Mouse (Mus musculus): ENCODE measurements at regions not wholly inside any gene's neighbourhood (a gene's known extent, or its start where the extent isn't known, plus 50 kb on each side); places are given as distances from the start of the nearest gene placed in this dataset.

- Histone ChIP-seq H3K27ac (ENCODE audit: insufficient read depth, low read length) (no peak overlapping the region), H3K4me3 (ENCODE audit: insufficient read depth, low read length) (no peak overlapping the region), H3K4me1 (ENCODE audit: control insufficient read depth, insufficient read depth, low read length) (no peaks in the 10 kb centered on the region; the same call in 1 of the 2 replicates)
- no peak for TF ChIP-seq POLR2A (IDR thresholded peaks at IDR 0.05; ENCODE audit: extremely low read depth, insufficient read depth, low read length)
- no peak for TF ChIP-seq CTCF (IDR thresholded peaks at IDR 0.05; ENCODE audit: extremely low read depth, insufficient read depth, low read length)
Measured at GRCm38 (mm10) chr5:64682326-64682845, 120.8 kb upstream of the Klf3 start.

GRCm38 (mm10) chr5:64683419-64683818 lies 119.8 kb upstream of the Klf3 start:
- Histone ChIP-seq H3K27ac (ENCODE audit: insufficient read depth, low read length) (no peak overlapping the region), H3K4me1 (ENCODE audit: control insufficient read depth, insufficient read depth, low read length) (no peaks in the 10 kb centered on the region; the same call in 1 of the 2 replicates), H3K4me3 (ENCODE audit: insufficient read depth, low read length) (no peak overlapping the region)
- TF ChIP-seq POLR2A (IDR thresholded peaks at IDR 0.05; ENCODE audit: extremely low read depth, insufficient read depth, low read length) (no peak), CTCF (IDR thresholded peaks at IDR 0.05; ENCODE audit: extremely low read depth, insufficient read depth, low read length) (no peak)

GRCm38 (mm10) chr5:64684275-64684674 lies 118.9 kb upstream of the Klf3 start:
- TF ChIP-seq CTCF (IDR thresholded peaks at IDR 0.05; ENCODE audit: extremely low read depth, insufficient read depth, low read length) (no peak), POLR2A (IDR thresholded peaks at IDR 0.05; ENCODE audit: extremely low read depth, insufficient read depth, low read length) (no peak)
- H3K27ac ChIP-seq (ENCODE audit: insufficient read depth, low read length): no peak overlapping the region
- no peak overlapping the region for H3K4me3 ChIP-seq (ENCODE audit: insufficient read depth, low read length)
- H3K4me1 ChIP-seq (ENCODE audit: control insufficient read depth, insufficient read depth, low read length): no peaks in the 10 kb centered on the region; the same call in 1 of the 2 replicates

GRCm38 (mm10) chr5:64690148-64690547 lies 113.0 kb upstream of the Klf3 start:
- no peaks in the 10 kb centered on the region for H3K4me1 ChIP-seq (ENCODE audit: control insufficient read depth, insufficient read depth, low read length)
- no peak overlapping the region for H3K4me3 ChIP-seq (ENCODE audit: insufficient read depth, low read length)
- no peak for TF ChIP-seq POLR2A (IDR thresholded peaks at IDR 0.05; ENCODE audit: extremely low read depth, insufficient read depth, low read length)
- TF ChIP-seq CTCF (IDR thresholded peaks at IDR 0.05; ENCODE audit: extremely low read depth, insufficient read depth, low read length): no peak
- no peak overlapping the region for H3K27ac ChIP-seq (ENCODE audit: insufficient read depth, low read length)

- no peaks in the 10 kb centered on the region for H3K4me1 ChIP-seq (ENCODE audit: control insufficient read depth, insufficient read depth, low read length)
- no peak overlapping the region for H3K4me3 ChIP-seq (ENCODE audit: insufficient read depth, low read length)
- no peak overlapping the region for H3K27ac ChIP-seq (ENCODE audit: insufficient read depth, low read length)
- TF ChIP-seq CTCF (IDR thresholded peaks at IDR 0.05; ENCODE audit: extremely low read depth, insufficient read depth, low read length) (no peak), POLR2A (IDR thresholded peaks at IDR 0.05; ENCODE audit: extremely low read depth, insufficient read depth, low read length) (no peak)
Measured at GRCm38 (mm10) chr5:64691406-64692100, 111.6 kb upstream of the Klf3 start.

GRCm38 (mm10) chr5:64692335-64692734 lies 110.9 kb upstream of the Klf3 start:
- H3K4me3 ChIP-seq (ENCODE audit: insufficient read depth, low read length): no peak overlapping the region

GRCm38 (mm10) chr5:64693616-64694015 lies 109.6 kb upstream of the Klf3 start:
- H3K4me1 ChIP-seq (ENCODE audit: control insufficient read depth, insufficient read depth, low read length): no peaks in the 10 kb centered on the region
- no peak overlapping the region for H3K27ac ChIP-seq (ENCODE audit: insufficient read depth, low read length)
- H3K4me3 ChIP-seq (ENCODE audit: insufficient read depth, low read length): no peak overlapping the region
- TF ChIP-seq CTCF (IDR thresholded peaks at IDR 0.05; ENCODE audit: extremely low read depth, insufficient read depth, low read length) (no peak), POLR2A (IDR thresholded peaks at IDR 0.05; ENCODE audit: extremely low read depth, insufficient read depth, low read length) (no peak)

More at GRCm38 (mm10) chr5:64692335-64692734, 110.9 kb upstream of the Klf3 start:
- TF ChIP-seq POLR2A (IDR thresholded peaks at IDR 0.05; ENCODE audit: extremely low read depth, insufficient read depth, low read length) (no peak), CTCF (IDR thresholded peaks at IDR 0.05; ENCODE audit: extremely low read depth, insufficient read depth, low read length) (no peak)
- H3K27ac ChIP-seq (ENCODE audit: insufficient read depth, low read length): no peak overlapping the region
- H3K4me1 ChIP-seq (ENCODE audit: control insufficient read depth, insufficient read depth, low read length): no peaks in the 10 kb centered on the region

GRCm38 (mm10) chr5:64694606-64695005 lies 108.6 kb upstream of the Klf3 start:
- no peaks in the 10 kb centered on the region for H3K4me1 ChIP-seq (ENCODE audit: control insufficient read depth, insufficient read depth, low read length)
- TF ChIP-seq POLR2A (IDR thresholded peaks at IDR 0.05; ENCODE audit: extremely low read depth, insufficient read depth, low read length) (no peak), CTCF (IDR thresholded peaks at IDR 0.05; ENCODE audit: extremely low read depth, insufficient read depth, low read length) (no peak)
- no peak overlapping the region for H3K4me3 ChIP-seq (ENCODE audit: insufficient read depth, low read length)
- H3K27ac ChIP-seq (ENCODE audit: insufficient read depth, low read length): no peak overlapping the region

GRCm38 (mm10) chr5:64696099-64696498 lies 107.1 kb upstream of the Klf3 start:
- no peak overlapping the region for H3K27ac ChIP-seq (ENCODE audit: insufficient read depth, low read length)

GRCm38 (mm10) chr5:64697466-64697865 lies 105.7 kb upstream of the Klf3 start:
- no peak overlapping the region for H3K4me3 ChIP-seq (ENCODE audit: insufficient read depth, low read length)
- H3K27ac ChIP-seq (ENCODE audit: insufficient read depth, low read length): no peak overlapping the region
- TF ChIP-seq CTCF (IDR thresholded peaks at IDR 0.05; ENCODE audit: extremely low read depth, insufficient read depth, low read length) (no peak), POLR2A (IDR thresholded peaks at IDR 0.05; ENCODE audit: extremely low read depth, insufficient read depth, low read length) (no peak)

More at GRCm38 (mm10) chr5:64696099-64696498, 107.1 kb upstream of the Klf3 start:
- peaks cover under 1% of the 10 kb centered on the region; the same call in 1 of the 2 replicates for H3K4me1 ChIP-seq (ENCODE audit: control insufficient read depth, insufficient read depth, low read length)
- no peak for TF ChIP-seq CTCF (IDR thresholded peaks at IDR 0.05; ENCODE audit: extremely low read depth, insufficient read depth, low read length)
- TF ChIP-seq POLR2A (IDR thresholded peaks at IDR 0.05; ENCODE audit: extremely low read depth, insufficient read depth, low read length): no peak
- H3K4me3 ChIP-seq (ENCODE audit: insufficient read depth, low read length): no peak overlapping the region

More at GRCm38 (mm10) chr5:64697466-64697865, 105.7 kb upstream of the Klf3 start:
- H3K4me1 ChIP-seq (ENCODE audit: control insufficient read depth, insufficient read depth, low read length): peaks cover 2% of the 10 kb centered on the region; the same call in 1 of the 2 replicates
